Mouse (Mus musculus) heart, adult 9 months (tissue): ENCODE results near the gene Wdr25.
A peak's percentile ranks its signal among the peaks of the same experiment; 100 is the strongest.

Source experiments
- DNase-seq, 2 experiments: peaks; one replicate each; pipeline ENCODE4 v3.0.0; 2022; ENCODE audit warnings: low spot score in 2 of 2

Gene Wdr25

GRCm38 (mm10) chr12:108936834-108937233 lies 43.4 kb downstream of the Wdr25 start:
- peak; percentile 38 to 45 for DNase-seq

GRCm38 (mm10) chr12:108937506-108937905 lies 44.1 kb downstream of the Wdr25 start:
- DNase-seq = no peak

GRCm38 (mm10) chr12:108938844-108939243 lies 45.4 kb downstream of the Wdr25 start:
- no peak for DNase-seq

DNA sequence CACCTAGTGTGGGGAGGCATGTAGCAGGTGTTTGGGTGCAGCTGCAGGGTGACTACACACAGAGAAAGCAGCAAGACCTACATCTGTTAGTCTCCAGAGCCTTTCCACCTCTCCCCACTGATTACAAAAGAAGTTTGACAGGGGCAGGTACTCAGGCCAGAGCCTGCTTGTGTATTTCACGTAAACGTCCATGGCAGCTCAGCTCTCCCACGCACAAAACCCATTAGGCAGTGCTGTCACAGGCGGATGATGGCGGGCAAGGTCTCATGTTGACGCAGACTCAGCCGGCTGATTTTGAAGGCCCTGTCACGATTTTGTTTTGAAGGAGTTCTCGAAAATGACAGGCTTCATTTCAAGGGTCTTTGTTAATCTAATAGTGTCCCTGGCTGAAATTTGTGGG lies 45.9 kb downstream of the Wdr25 start:
- no peak for DNase-seq

DNA sequence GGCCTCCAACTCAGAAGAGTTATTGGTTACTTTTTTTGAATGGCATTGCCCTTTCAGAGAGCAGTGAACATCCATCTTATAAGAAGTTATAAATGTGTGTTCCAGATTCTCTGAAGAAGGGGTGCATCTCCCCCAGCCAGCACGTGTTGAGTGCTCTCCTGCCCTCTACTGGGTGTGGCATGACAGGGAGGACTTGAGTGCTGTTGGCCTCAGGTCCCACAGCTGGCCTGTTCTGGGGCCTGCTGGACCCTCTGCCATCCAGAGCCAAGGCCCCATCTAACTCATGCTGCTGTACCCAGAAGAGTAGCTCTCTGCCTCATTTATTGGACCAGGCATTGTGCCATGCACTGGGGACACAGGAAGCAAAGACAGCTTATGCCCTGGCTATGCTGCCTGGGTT lies 46.8 kb downstream of the Wdr25 start:
- no peak for DNase-seq

DNA sequence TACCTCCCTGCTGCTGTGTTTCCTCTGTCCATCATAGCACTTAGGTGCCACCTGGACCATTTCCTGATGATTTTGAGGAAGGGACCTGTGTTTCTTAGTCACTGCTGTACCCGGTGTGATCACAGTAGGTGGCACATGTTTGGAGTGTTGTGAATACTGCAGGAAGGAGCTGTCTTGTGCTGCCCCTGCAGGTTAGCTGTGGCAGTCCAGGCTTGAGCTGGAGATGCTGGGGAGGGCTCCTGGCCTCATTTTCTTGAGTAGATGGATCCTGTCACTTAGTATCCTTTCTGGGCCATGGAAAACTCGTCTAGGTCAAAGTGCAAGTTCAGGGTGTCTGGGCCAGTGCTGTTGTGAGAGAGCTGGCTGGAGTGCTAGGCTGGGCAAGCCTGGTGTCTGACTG lies 47.9 kb downstream of the Wdr25 start:
- DNase-seq = no peak

DNA sequence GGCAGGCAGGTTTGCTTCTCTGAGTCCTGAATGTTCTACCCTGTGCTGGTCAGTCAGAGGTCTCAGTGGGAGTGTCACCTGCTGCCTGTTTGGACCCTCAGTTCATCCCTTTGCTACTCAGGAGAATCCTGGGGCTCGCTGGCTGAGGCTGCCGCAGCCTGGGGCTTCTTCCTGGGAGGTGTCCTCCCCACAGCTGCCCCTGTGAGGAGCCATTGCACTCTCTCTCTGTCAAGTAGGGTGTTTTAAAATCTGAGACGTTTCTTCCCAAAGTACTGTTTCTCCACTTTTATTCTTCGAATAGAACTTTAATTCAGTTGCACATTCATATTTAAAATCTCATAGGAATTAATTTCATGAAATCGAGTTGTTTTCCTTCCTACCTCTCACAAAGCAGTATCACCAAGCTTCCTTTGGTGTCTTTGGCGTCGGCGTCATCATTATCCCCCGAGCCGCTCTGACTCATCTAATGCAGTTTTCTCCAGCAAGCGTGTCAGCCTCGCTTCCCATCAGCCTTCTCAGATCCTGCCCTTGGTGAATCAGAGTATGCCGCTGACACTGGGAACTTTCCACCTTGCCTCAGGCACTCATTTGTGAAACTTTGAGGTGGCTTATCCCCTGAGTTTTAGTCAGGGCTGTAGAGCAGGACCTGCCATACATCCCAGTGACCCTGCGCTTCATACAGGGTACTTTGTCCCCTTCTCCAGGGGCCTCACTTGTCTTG lies 48.9 kb downstream of the Wdr25 start:
- DNase-seq = no peak

- DNase-seq = no peak
Measured at GRCm38 (mm10) chr12:108953011-108953550, 59.6 kb downstream of the Wdr25 start.

DNA sequence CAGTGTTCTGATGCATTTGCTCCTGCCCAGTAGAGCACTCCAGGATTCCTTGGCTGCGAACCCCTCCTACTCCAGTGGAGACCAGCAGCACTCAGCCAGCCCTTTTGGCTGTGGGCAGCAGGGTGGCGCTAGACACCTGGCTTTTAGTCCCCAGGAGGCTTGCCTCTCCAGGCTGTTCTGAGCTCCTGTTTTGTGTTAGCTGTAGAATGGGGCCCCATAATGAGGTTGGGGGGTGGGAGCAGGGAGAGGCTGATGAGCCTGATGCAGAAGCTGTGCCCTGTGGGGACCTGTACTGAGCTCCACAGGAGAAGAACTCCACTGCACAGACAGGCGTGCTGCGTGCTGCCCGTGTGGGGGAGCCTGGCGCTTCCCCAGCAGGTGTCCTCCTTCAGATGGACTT lies 60.4 kb downstream of the Wdr25 start:
- no peak for DNase-seq

DNA sequence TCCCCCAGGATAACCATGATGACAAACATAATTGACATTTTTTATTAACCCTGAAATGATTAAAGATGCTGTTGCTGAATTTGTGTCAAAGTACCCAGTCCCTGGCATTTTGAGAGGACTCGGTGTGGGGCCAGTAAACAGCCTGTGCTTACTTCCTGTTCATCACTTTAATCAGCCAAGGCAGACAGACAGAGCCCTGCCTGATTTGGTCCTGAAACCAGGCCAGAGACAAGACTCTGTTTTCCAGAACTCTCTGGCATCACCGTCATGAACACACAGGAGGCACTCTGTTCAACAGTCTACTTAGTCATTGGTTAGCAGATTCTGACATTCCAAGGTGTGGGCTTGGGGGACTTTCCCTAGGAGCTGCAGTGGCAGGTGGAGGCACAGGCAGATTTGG lies 61.0 kb downstream of the Wdr25 start:
- no peak for DNase-seq

DNA sequence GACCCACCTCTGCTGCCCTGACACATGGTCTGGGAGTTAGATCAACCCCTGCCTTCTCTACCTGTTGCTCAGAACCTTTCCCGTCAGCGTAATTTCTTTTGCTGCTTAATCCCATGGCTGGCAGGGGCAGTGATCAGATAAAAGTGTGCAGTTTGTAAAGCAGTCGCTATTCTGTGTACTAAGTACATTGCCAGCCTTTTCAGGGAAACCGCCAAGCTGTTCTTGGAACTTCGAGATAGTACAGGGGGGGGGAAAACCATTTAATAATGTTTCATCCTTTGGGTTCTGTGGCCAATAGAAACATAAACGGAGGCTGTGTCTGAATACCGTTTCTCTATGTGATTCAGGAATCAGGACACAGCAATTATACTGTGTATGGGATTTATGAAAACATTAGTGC lies 65.1 kb downstream of the Wdr25 start:
- no peak for DNase-seq

DNA sequence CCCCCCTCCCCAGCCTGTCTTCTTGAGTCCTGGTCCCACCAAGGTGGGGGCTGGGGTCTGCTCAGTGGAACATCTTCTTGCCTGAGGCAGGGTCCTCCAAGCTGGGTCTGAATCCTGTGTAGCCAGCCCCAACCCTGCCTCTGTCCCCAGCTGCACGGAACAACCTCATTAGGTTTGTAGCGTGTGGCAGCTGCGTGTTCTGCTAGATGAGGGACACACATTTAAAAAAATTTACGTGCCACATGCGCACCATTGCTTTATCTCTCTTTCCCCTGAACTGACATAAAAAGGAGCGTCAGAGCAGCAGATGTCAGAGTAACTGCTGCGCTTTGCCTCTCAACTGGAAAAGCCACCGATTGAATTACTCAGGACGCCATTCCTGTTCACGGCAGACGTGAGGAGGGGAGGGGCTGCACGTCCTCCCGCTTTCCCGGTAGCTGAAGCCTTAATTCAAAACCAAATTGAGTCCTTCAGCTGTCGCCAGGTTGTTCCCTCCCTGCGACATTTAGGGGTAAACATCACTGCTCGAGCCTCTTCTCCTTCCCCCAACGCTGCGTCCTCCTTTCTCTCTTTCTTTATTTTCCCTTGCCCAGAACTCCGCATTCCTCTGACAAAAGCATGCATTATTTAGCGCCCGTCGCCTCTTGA lies 65.7 kb downstream of the Wdr25 start:
- no peak for DNase-seq

GRCm38 (mm10) chr12:108959639-108960219 lies 66.3 kb downstream of the Wdr25 start:
- DNase-seq = no peak

GRCm38 (mm10) chr12:108960225-108960624 lies 66.8 kb downstream of the Wdr25 start:
- peak; percentile 70 to 77 for DNase-seq

GRCm38 (mm10) chr12:108967631-108968030 lies 74.2 kb downstream of the Wdr25 start:
- DNase-seq = no peak

DNA sequence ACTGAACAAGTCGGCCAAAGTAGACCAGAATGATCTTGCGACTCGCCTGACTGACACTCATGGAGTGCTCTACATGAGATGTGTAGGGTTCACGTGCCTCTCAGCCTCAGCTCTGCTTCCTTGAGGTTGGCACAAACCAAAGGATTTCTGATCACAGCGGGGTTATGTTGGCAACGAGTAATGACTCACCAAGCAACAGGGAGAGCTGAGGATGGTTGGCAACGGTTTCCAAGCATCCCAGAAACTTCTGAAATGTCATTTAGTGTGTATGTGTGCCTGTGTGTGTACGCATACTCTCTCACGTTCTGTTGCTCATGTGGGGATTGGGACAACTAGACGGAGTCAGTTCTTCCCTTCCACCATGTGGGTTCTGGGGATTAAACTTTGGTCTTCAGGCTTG lies 74.6 kb downstream of the Wdr25 start:
- DNase-seq = no peak

- DNase-seq = no peak
Measured at GRCm38 (mm10) chr12:108971446-108971845, 78.0 kb downstream of the Wdr25 start.

GRCm38 (mm10) chr12:108972234-108972633 lies 78.8 kb downstream of the Wdr25 start:
- DNase-seq = no peak

DNA sequence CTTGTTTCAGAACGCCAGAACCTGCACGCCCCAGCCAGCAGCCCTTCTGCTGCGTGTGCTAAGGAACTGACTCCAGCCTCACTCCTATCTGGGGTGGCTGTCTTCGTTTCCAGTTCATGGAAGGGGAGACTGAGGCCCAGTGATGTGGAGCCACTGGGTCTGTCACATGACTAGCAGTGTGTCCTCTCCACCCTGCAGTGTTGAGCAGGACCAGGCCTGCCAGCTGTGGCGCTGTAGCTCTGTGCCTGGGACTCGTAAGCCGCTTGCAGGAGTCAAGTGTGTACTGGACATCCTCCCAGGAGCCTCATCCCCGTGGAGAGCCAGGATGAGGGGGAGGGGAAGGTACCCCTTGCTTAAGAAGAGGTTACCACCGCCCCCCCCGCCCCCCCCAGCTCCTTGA lies 86.5 kb downstream of the Wdr25 start:
- no peak for DNase-seq

DNA sequence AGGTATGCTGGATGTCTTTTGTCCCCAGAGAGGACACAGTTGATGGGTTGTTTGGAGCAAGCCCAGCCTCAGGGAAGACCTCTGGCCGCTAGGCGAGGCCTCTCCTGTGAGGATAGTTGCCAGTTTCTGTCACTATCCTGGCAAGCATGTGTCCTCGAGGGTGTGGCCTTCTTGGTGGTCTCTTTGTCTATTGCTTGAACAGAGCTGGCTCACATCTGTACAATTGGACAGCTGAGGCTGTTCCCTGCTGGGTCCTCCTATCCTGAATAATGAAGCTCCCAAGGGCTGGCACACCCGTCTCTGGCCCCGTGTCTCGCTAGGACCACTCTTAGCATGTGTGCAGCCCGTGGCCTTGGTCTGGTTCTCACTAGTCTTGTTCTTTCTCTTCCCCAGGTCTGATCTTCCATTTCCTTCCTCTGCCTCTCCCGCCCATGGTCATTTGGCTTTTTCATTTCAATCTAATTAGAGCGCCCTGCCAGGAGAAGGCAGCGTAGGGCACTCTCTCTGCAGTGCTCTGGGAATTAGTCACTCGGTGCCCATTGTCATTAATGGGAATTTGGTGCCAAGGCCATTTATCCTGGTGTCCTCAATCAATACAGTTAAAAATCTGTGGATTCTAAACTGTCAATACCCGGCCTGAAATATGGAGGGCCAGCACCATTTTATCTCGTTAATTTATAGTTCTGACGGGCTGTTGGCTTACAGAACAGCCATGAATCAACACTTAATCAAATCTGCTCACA lies 88.7 kb downstream of the Wdr25 start:
- DNase-seq = no peak

GRCm38 (mm10) chr12:108982684-108982960 lies 89.2 kb downstream of the Wdr25 start:
- DNase-seq = no peak

DNA sequence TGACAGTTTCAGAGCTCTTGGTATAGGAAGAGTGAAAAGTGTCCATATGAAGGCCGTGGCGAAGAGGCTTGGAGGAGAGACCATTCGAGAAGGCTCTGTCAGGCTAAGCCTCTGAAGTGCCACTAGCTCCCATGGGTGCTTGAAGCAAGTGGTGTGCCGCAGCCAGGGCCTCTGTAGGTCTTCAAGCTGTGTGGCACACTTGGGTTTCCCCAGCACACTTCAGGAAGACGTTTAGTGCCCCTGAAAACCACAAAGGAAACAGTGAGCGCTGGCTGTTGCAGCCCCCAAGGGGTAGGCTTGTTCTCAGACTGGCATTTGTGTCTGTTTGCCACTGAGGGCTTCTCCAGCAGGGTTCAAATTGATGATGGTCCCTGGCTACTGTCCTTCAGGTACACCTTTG lies 90.1 kb downstream of the Wdr25 start:
- no peak for DNase-seq

DNA sequence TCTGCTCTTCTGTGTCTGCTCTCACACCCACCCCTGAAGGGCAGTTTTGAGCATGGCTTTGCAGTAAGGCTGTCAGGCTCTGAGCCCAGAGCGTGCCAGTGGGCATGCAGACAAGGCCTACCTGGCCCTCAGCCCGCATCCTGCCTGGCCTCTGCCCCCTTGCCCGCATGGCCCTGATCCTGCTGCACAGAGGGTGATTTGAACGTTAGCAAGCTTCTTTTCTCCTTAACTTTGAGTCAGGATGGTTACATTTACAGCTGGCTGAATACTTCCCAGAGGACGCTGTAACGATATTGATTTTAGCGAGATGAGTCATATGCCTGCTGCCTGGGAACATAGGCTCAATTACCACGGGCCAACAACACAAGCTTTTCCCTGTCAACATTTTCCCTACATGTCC lies 91.0 kb downstream of the Wdr25 start:
- DNase-seq = no peak
